Comparison of ENCODE assay signal across 8 mouse cellular contexts in the genomic region with DNA sequence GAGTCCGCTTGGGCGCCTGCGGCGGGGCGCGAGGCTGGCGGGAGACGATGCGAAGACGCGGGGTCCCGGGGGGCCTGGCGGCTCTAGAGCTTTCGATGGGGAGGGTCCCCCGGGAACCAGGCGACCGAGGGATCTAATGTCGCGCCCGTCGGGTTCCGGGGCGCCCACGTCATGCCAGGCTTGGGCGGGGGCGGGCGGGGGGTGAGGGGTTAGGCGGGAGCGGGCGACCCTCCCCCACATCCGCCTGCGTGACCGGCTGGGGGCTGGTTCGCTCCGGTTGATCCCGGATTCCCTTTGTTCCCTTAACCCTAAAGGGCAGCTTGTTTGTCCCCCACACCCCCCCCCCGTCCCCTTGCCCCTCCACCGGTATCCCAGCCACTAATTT. TPM values are rescaled to one million over a fixed set of nuclear protein-coding genes. Genes with fewer than 3 reads are reported as not detected.
DNase-seq lines count a peak whose midpoint lies in the region; ATAC-seq and TF ChIP-seq lines count a peak whose summit lies in the region.

No protein-coding gene starts in this region.

- no peaks in the 10 kb centered on the region for H3K9me3 ChIP-seq in erythroblast, embryonic 14.5 days (ENCODE audit: control insufficient read depth, low read length)
- H3K9me3 ChIP-seq in embryonic facial prominence, embryonic 15.5 days (replicated peaks), result no peaks in the 10 kb centered on the region
- H3K9me3 ChIP-seq in limb, embryonic 13.5 days, result no peaks in the 10 kb centered on the region

- peaks cover 55% of the 10 kb centered on the region for H3K4me1 ChIP-seq in erythroblast, embryonic 14.5 days (ENCODE audit: control insufficient read depth)
- peaks cover 17% of the 10 kb centered on the region; the same call in 1 of the 2 replicates for H3K4me1 ChIP-seq in embryonic facial prominence, embryonic 15.5 days
- peaks cover 29% of the 10 kb centered on the region for H3K4me1 ChIP-seq in limb, embryonic 13.5 days
- peaks cover 19% of the 10 kb centered on the region; the same call in 1 of the 2 replicates for H3K4me1 ChIP-seq in small intestine, adult 2 months (ENCODE audit: control insufficient read depth, insufficient read depth, insufficient read length, low read length)

- H3K27me3 ChIP-seq in erythroblast, embryonic 14.5 days (ENCODE audit: control insufficient read depth), result no peaks in the 10 kb centered on the region
- H3K27me3 ChIP-seq in embryonic facial prominence, embryonic 15.5 days, result no peaks in the 10 kb centered on the region
- H3K27me3 ChIP-seq in limb, embryonic 13.5 days, result no peaks in the 10 kb centered on the region
- H3K27me3 ChIP-seq in small intestine, adult 2 months (ENCODE audit: control insufficient read depth, insufficient read depth, low read length), result no peaks in the 10 kb centered on the region

- peak; percentile 9 for DNase-seq in 3T3-L1 (ENCODE audit: low read depth, low spot score)
- DNase-seq in right cerebral cortex, postnatal 14 days, result no peak
- no peak for DNase-seq in thymus, postnatal 4 days

- under 1% methylated on average over 38 of the region's 38 CpGs for WGBS in embryonic facial prominence, embryonic 15.5 days
- under 1% methylated on average over 35 of the region's 38 CpGs for WGBS in limb, embryonic 13.5 days
- under 1% methylated on average over 37 of the region's 38 CpGs for WGBS in small intestine, adult 2 months

- peak overlapping the region; percentile 69 for H3K4me2 ChIP-seq in embryonic facial prominence, embryonic 15.5 days (replicated peaks)
- H3K4me2 ChIP-seq in limb, embryonic 13.5 days (replicated peaks), result peak overlapping the region; percentile 77

- H3K27ac ChIP-seq in embryonic facial prominence, embryonic 15.5 days (replicated peaks), result peak overlapping the region; percentile 98
- peak overlapping the region; percentile 97 for H3K27ac ChIP-seq in limb, embryonic 13.5 days
- H3K27ac ChIP-seq in small intestine, adult 2 months (ENCODE audit: insufficient read depth, low read depth, low read length), result peak overlapping the region; percentile 78

- peak overlapping the region; percentile 98 for H3K4me3 ChIP-seq in erythroblast, embryonic 14.5 days (replicated peaks)
- peak overlapping the region; percentile 91 for H3K4me3 ChIP-seq in embryonic facial prominence, embryonic 15.5 days (replicated peaks)
- peak overlapping the region; percentile 98 for H3K4me3 ChIP-seq in limb, embryonic 13.5 days
- peak overlapping the region; percentile 94 for H3K4me3 ChIP-seq in small intestine, adult 2 months (ENCODE audit: low read depth, low read length)

- TF ChIP-seq POLR2A in small intestine, adult 2 months (IDR thresholded peaks at IDR 0.05; ENCODE audit: low read depth, low read length), result no peak

- H3K9ac ChIP-seq in embryonic facial prominence, embryonic 15.5 days, result peak overlapping the region; percentile 98
- H3K9ac ChIP-seq in limb, embryonic 13.5 days, result peak overlapping the region; percentile 98

- H3K36me3 ChIP-seq in erythroblast, embryonic 14.5 days (ENCODE audit: control insufficient read depth), result peaks cover 37% of the 10 kb centered on the region
- H3K36me3 ChIP-seq in embryonic facial prominence, embryonic 15.5 days, result no peaks in the 10 kb centered on the region
- H3K36me3 ChIP-seq in limb, embryonic 13.5 days, result peaks cover 13% of the 10 kb centered on the region
- H3K36me3 ChIP-seq in small intestine, adult 2 months (ENCODE audit: control insufficient read depth, insufficient read depth, low read length), result peaks cover 3% of the 10 kb centered on the region; the same call in 1 of the 2 replicates

- no peak for TF ChIP-seq CTCF in small intestine, adult 2 months (IDR thresholded peaks at IDR 0.05; ENCODE audit: extremely low read depth, insufficient read length, insufficient replicate concordance, low read depth, low read length)

- ATAC-seq in erythroblast, adult 5-6 weeks (replicated peaks; ENCODE audit: low FRiP score, poor library complexity, severe bottlenecking), result no peak
- ATAC-seq in embryonic facial prominence, embryonic 15.5 days (ENCODE audit: insufficient number of reproducible peaks, low FRiP score, low TSS enrichment, low read depth), result peak; percentile 74
- peak; percentile 77 for ATAC-seq in limb, embryonic 13.5 days (ENCODE audit: low FRiP score, low read depth)

RNA-seq across cellular contexts. Expression of a gene that starts 0.3 kb away (rescaled TPM):
- polyA plus RNA-seq in erythroblast, embryonic 14.5 days (2012), result 6.5 and 10.4 TPM in 2 replicates
- 32.5 and 38.9 TPM in 2 replicates for total RNA-seq in erythroblast, adult 5-6 weeks (2015; ENCODE audit: low replicate concordance)
- 30.4 and 38.1 TPM in 2 replicates for total RNA-seq in erythroblast, adult 5-6 weeks (2017; ENCODE audit: low replicate concordance)
- 60.2 and 61.5 TPM in 2 replicates for polyA plus RNA-seq in embryonic facial prominence, embryonic 15.5 days (2015; fragmentation: Nextera tagmentation; extraction: Ambion mirVana)
- 71.4 and 79.3 TPM in 2 replicates for polyA plus RNA-seq in limb, embryonic 13.5 days (2015; fragmentation: Nextera tagmentation; extraction: Ambion mirVana)
- 27.2 and 94.6 TPM in 2 replicates for polyA plus RNA-seq in small intestine, adult 2 months (2012; rRNA removed)

RNA-seq across cellular contexts. Expression of a gene that starts 21.7 kb away (rescaled TPM):
- 0.11 and 0.18 TPM in 2 replicates for polyA plus RNA-seq in erythroblast, embryonic 14.5 days (2012)
- 17.3 and 23.4 TPM in 2 replicates for total RNA-seq in erythroblast, adult 5-6 weeks (2015; ENCODE audit: low replicate concordance)
- 18.7 and 20.9 TPM in 2 replicates for total RNA-seq in erythroblast, adult 5-6 weeks (2017; ENCODE audit: low replicate concordance)
- 3.0 and 3.4 TPM in 2 replicates for polyA plus RNA-seq in embryonic facial prominence, embryonic 15.5 days (2015; fragmentation: Nextera tagmentation; extraction: Ambion mirVana)
- polyA plus RNA-seq in limb, embryonic 13.5 days (2015; fragmentation: Nextera tagmentation; extraction: Ambion mirVana), result 3.0 and 3.5 TPM in 2 replicates
- 1.1 and 2.7 TPM in 2 replicates for polyA plus RNA-seq in small intestine, adult 2 months (2012; rRNA removed)

RNA-seq across cellular contexts. Expression of a gene that starts 21.7 kb away (rescaled TPM):
- 1.1 and 1.5 TPM in 2 replicates for polyA plus RNA-seq in erythroblast, embryonic 14.5 days (2012)
- 40.3 and 52.7 TPM in 2 replicates for total RNA-seq in erythroblast, adult 5-6 weeks (2015; ENCODE audit: low replicate concordance)
- 82.9 and 164 TPM in 2 replicates for total RNA-seq in erythroblast, adult 5-6 weeks (2017; ENCODE audit: low replicate concordance)
- polyA plus RNA-seq in embryonic facial prominence, embryonic 15.5 days (2015; fragmentation: Nextera tagmentation; extraction: Ambion mirVana), result 21.8 and 23.1 TPM in 2 replicates
- 37.1 and 38.0 TPM in 2 replicates for polyA plus RNA-seq in limb, embryonic 13.5 days (2015; fragmentation: Nextera tagmentation; extraction: Ambion mirVana)
- polyA plus RNA-seq in small intestine, adult 2 months (2012; rRNA removed), result 0.69 and 1.3 TPM in 2 replicates
